Mouse (Mus musculus): Measurements from ENCODE around the gene Nop53. TPM values are rescaled to one million over a fixed set of nuclear protein-coding genes. Genes with fewer than 3 reads are reported as not detected.
A peak's percentile ranks its signal among the peaks of the same experiment; 100 is the strongest.

Nop53 gene
- polyA plus RNA-seq, 1 experiment from 2014 or later: 139 TPM

- H3K36me3 ChIP-seq (ENCODE audit: control insufficient read depth, insufficient read depth): no peaks in the 10 kb centered on the region
- no peak overlapping the region for H3K27ac ChIP-seq (ENCODE audit: low read length)
- no peak overlapping the region for H3K4me2 ChIP-seq (ENCODE audit: low read length)
- H3K9me3 ChIP-seq (ENCODE audit: control insufficient read depth, low read length): no peaks in the 10 kb centered on the region
- H3K27me3 ChIP-seq (replicated peaks; ENCODE audit: control insufficient read depth, insufficient read depth, low read length): no peaks in the 10 kb centered on the region
- WGBS: 83% methylated on average over 7 of the region's 7 CpGs
- ATAC-seq: peak; percentile 4; the same call in 1 of the 2 replicates
- no peak overlapping the region for H3K4me3 ChIP-seq (replicated peaks; ENCODE audit: low read length)
- peaks cover 13% of the 10 kb centered on the region for H3K4me1 ChIP-seq (replicated peaks; ENCODE audit: control insufficient read depth, insufficient read depth, low read length)
- H3K9ac ChIP-seq (replicated peaks; ENCODE audit: low read depth, low read length): no peak overlapping the region
Observed at GRCm38 (mm10) chr7:15961798-15962197, 15.9 kb upstream of the Nop53 start.

GRCm38 (mm10) chr7:15961239-15961638, 15.4 kb upstream of the Nop53 start:
- H3K9me3 ChIP-seq (ENCODE audit: control insufficient read depth, low read length): no peaks in the 10 kb centered on the region
- WGBS: 66% methylated on average over 4 of the region's 4 CpGs
- H3K4me3 ChIP-seq (replicated peaks; ENCODE audit: low read length): no peak overlapping the region
- no peak overlapping the region for H3K9ac ChIP-seq (replicated peaks; ENCODE audit: low read depth, low read length)
- no peak overlapping the region for H3K4me2 ChIP-seq (ENCODE audit: low read length)
- no peaks in the 10 kb centered on the region for H3K27me3 ChIP-seq (replicated peaks; ENCODE audit: control insufficient read depth, insufficient read depth, low read length)
- peaks cover 13% of the 10 kb centered on the region for H3K4me1 ChIP-seq (replicated peaks; ENCODE audit: control insufficient read depth, insufficient read depth, low read length)
- no peaks in the 10 kb centered on the region for H3K36me3 ChIP-seq (ENCODE audit: control insufficient read depth, insufficient read depth)
- H3K27ac ChIP-seq (ENCODE audit: low read length): no peak overlapping the region
- no peak for ATAC-seq

GRCm38 (mm10) chr7:15960691-15961090, 14.8 kb upstream of the Nop53 start:
- Histone ChIP-seq H3K4me1 (replicated peaks; ENCODE audit: control insufficient read depth, insufficient read depth, low read length) (peaks cover 13% of the 10 kb centered on the region), H3K27me3 (replicated peaks; ENCODE audit: control insufficient read depth, insufficient read depth, low read length) (no peaks in the 10 kb centered on the region), H3K9me3 (ENCODE audit: control insufficient read depth, low read length) (no peaks in the 10 kb centered on the region), H3K4me3 (replicated peaks; ENCODE audit: low read length) (no peak overlapping the region), H3K4me2 (ENCODE audit: low read length) (no peak overlapping the region), H3K9ac (replicated peaks; ENCODE audit: low read depth, low read length) (no peak overlapping the region), H3K36me3 (ENCODE audit: control insufficient read depth, insufficient read depth) (no peaks in the 10 kb centered on the region), H3K27ac (ENCODE audit: low read length) (no peak overlapping the region)
- ATAC-seq: no peak
- WGBS: 38% methylated on average over 4 of the region's 4 CpGs

GRCm38 (mm10) chr7:15956143-15956542, 10.3 kb upstream of the Nop53 start:
- ATAC-seq: no peak
- no peaks in the 10 kb centered on the region for H3K27me3 ChIP-seq (replicated peaks; ENCODE audit: control insufficient read depth, insufficient read depth, low read length)
- no peaks in the 10 kb centered on the region for H3K9me3 ChIP-seq (ENCODE audit: control insufficient read depth, low read length)
- H3K27ac ChIP-seq (ENCODE audit: low read length): no peak overlapping the region
- no peak overlapping the region for H3K9ac ChIP-seq (replicated peaks; ENCODE audit: low read depth, low read length)
- no peaks in the 10 kb centered on the region for H3K36me3 ChIP-seq (ENCODE audit: control insufficient read depth, insufficient read depth)
- WGBS: 79% methylated on average over 5 of the region's 5 CpGs
- no peaks in the 10 kb centered on the region for H3K4me1 ChIP-seq (replicated peaks; ENCODE audit: control insufficient read depth, insufficient read depth, low read length)
- no peak overlapping the region for H3K4me2 ChIP-seq (ENCODE audit: low read length)
- no peak overlapping the region for H3K4me3 ChIP-seq (replicated peaks; ENCODE audit: low read length)

GRCm38 (mm10) chr7:15955509-15955908, 9.6 kb upstream of the Nop53 start:
- WGBS: 21% methylated on average over 7 of the region's 7 CpGs
- H3K4me3 ChIP-seq (replicated peaks; ENCODE audit: low read length): no peak overlapping the region
- H3K4me1 ChIP-seq (replicated peaks; ENCODE audit: control insufficient read depth, insufficient read depth, low read length): no peaks in the 10 kb centered on the region
- no peaks in the 10 kb centered on the region for H3K27me3 ChIP-seq (replicated peaks; ENCODE audit: control insufficient read depth, insufficient read depth, low read length)
- H3K9me3 ChIP-seq (ENCODE audit: control insufficient read depth, low read length): no peaks in the 10 kb centered on the region
- no peak overlapping the region for H3K4me2 ChIP-seq (ENCODE audit: low read length)
- H3K27ac ChIP-seq (ENCODE audit: low read length): no peak overlapping the region
- no peaks in the 10 kb centered on the region for H3K36me3 ChIP-seq (ENCODE audit: control insufficient read depth, insufficient read depth)
- no peak overlapping the region for H3K9ac ChIP-seq (replicated peaks; ENCODE audit: low read depth, low read length)
- ATAC-seq: no peak

- Histone ChIP-seq H3K27me3 (replicated peaks; ENCODE audit: control insufficient read depth, insufficient read depth, low read length) (no peaks in the 10 kb centered on the region), H3K36me3 (ENCODE audit: control insufficient read depth, insufficient read depth) (no peaks in the 10 kb centered on the region), H3K4me2 (ENCODE audit: low read length) (peak overlapping the region; percentile 14; the same call in 1 of the 2 replicates), H3K4me1 (replicated peaks; ENCODE audit: control insufficient read depth, insufficient read depth, low read length) (no peaks in the 10 kb centered on the region), H3K4me3 (replicated peaks; ENCODE audit: low read length) (no peak overlapping the region), H3K27ac (ENCODE audit: low read length) (no peak overlapping the region), H3K9ac (replicated peaks; ENCODE audit: low read depth, low read length) (no peak overlapping the region), H3K9me3 (ENCODE audit: control insufficient read depth, low read length) (no peaks in the 10 kb centered on the region)
- ATAC-seq: no peak
- WGBS: 10% methylated on average over 20 of the region's 21 CpGs
Observed at GRCm38 (mm10) chr7:15954978-15955443, 9.1 kb upstream of the Nop53 start.

GRCm38 (mm10) chr7:15954436-15954835, 8.6 kb upstream of the Nop53 start:
- H3K27ac ChIP-seq (ENCODE audit: low read length): no peak overlapping the region
- 95% methylated on average over 7 of the region's 7 CpGs for whole genome bisulfite sequencing
- H3K4me2 ChIP-seq (ENCODE audit: low read length): no peak overlapping the region
- ATAC-seq: no peak
- H3K9me3 ChIP-seq (ENCODE audit: control insufficient read depth, low read length): no peaks in the 10 kb centered on the region
- no peak overlapping the region for H3K9ac ChIP-seq (replicated peaks; ENCODE audit: low read depth, low read length)
- no peak overlapping the region for H3K4me3 ChIP-seq (replicated peaks; ENCODE audit: low read length)
- no peaks in the 10 kb centered on the region for H3K4me1 ChIP-seq (replicated peaks; ENCODE audit: control insufficient read depth, insufficient read depth, low read length)
- no peaks in the 10 kb centered on the region for H3K27me3 ChIP-seq (replicated peaks; ENCODE audit: control insufficient read depth, insufficient read depth, low read length)
- H3K36me3 ChIP-seq (ENCODE audit: control insufficient read depth, insufficient read depth): no peaks in the 10 kb centered on the region

GRCm38 (mm10) chr7:15953307-15954074, 7.6 kb upstream of the Nop53 start:
- Histone ChIP-seq H3K4me2 (ENCODE audit: low read length) (no peak overlapping the region), H3K9me3 (ENCODE audit: control insufficient read depth, low read length) (no peaks in the 10 kb centered on the region), H3K9ac (replicated peaks; ENCODE audit: low read depth, low read length) (no peak overlapping the region), H3K36me3 (ENCODE audit: control insufficient read depth, insufficient read depth) (no peaks in the 10 kb centered on the region), H3K27ac (ENCODE audit: low read length) (no peak overlapping the region), H3K4me1 (replicated peaks; ENCODE audit: control insufficient read depth, insufficient read depth, low read length) (peaks cover under 1% of the 10 kb centered on the region; the same call in 1 of the 2 replicates), H3K27me3 (replicated peaks; ENCODE audit: control insufficient read depth, insufficient read depth, low read length) (no peaks in the 10 kb centered on the region), H3K4me3 (replicated peaks; ENCODE audit: low read length) (no peak overlapping the region)
- WGBS: 93% methylated on average over 13 of the region's 13 CpGs
- no peak for ATAC-seq

- peaks cover 4% of the 10 kb centered on the region; the same call in 1 of the 2 replicates for H3K4me1 ChIP-seq (replicated peaks; ENCODE audit: control insufficient read depth, insufficient read depth, low read length)
- H3K4me2 ChIP-seq (ENCODE audit: low read length): no peak overlapping the region
- H3K4me3 ChIP-seq (replicated peaks; ENCODE audit: low read length): no peak overlapping the region
- no peak overlapping the region for H3K9ac ChIP-seq (replicated peaks; ENCODE audit: low read depth, low read length)
- H3K9me3 ChIP-seq (ENCODE audit: control insufficient read depth, low read length): no peaks in the 10 kb centered on the region
- H3K27ac ChIP-seq (ENCODE audit: low read length): no peak overlapping the region
- ATAC-seq: no peak
- 80% methylated on average over 3 of the region's 3 CpGs for WGBS
- no peaks in the 10 kb centered on the region for H3K36me3 ChIP-seq (ENCODE audit: control insufficient read depth, insufficient read depth)
- no peaks in the 10 kb centered on the region for H3K27me3 ChIP-seq (replicated peaks; ENCODE audit: control insufficient read depth, insufficient read depth, low read length)
Observed at GRCm38 (mm10) chr7:15952416-15952815, 6.5 kb upstream of the Nop53 start.
